In the genomic region with DNA sequence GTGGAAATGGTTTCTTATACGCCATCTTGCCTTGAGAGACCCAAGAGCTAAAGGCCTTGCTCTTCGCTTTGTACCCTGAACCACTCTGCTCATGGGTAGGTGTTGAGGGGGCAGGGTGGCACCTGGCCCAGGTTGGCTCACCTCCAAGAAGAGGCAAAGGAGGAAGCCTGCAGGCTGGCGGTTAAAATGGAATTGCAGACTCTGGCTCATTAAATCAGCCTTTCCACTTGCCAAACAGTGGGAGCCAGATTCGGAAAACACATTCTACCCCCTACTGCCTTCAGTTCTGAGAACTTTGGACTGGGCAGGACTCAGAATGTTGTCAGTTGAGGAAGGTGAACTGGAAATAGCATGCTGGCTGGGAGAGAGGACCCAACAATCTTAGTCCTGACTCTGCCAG, we compare ENCODE assay signal across 11 mouse cellular contexts. TPM values are rescaled to one million over a fixed set of nuclear protein-coding genes. Genes with fewer than 3 reads are reported as not detected.
A peak's percentile ranks its signal among the peaks of the same experiment; 100 is the strongest.
DNase-seq lines count a peak whose midpoint lies in the region; ATAC-seq and TF ChIP-seq lines count a peak whose summit lies in the region.
"Had no signal": no experiment of that assay in that cellular context is flagged by ENCODE, and none has a peak within 500 bp of the region (broad histone marks: within the 10 kb centered on the region; RNA-seq: fewer than 3 reads in every experiment).

No protein-coding gene starts in this region.

- H3K4me3 ChIP-seq in forebrain, embryonic 14.5 days (ENCODE audit: low read depth, low read length): no peak overlapping the region
- H3K4me3 ChIP-seq in forebrain, embryonic 16.5 days (replicated peaks; ENCODE audit: low read length): no peak overlapping the region
- no peak overlapping the region for H3K4me3 ChIP-seq in liver, postnatal 0 days (ENCODE audit: low read depth, low read length)
- no peak overlapping the region for H3K4me3 ChIP-seq in liver, embryonic 11.5 days (ENCODE audit: low read depth, low read length)
- H3K4me3 ChIP-seq: embryonic facial prominence, embryonic 10.5 days; heart, embryonic 13.5 days; midbrain, embryonic 10.5 days had no signal

- H3K4me1 ChIP-seq in forebrain, embryonic 14.5 days (ENCODE audit: control insufficient read depth, insufficient read depth, low read length): no peaks in the 10 kb centered on the region
- no peaks in the 10 kb centered on the region for H3K4me1 ChIP-seq in forebrain, embryonic 16.5 days (replicated peaks; ENCODE audit: control insufficient read depth, insufficient read depth, low read length)
- peaks cover 3% of the 10 kb centered on the region; the same call in 1 of the 2 replicates for H3K4me1 ChIP-seq in liver, postnatal 0 days (ENCODE audit: insufficient read depth)
- H3K4me1 ChIP-seq in liver, embryonic 11.5 days (replicated peaks; ENCODE audit: control insufficient read depth, insufficient read depth, low read length): no peaks in the 10 kb centered on the region
- H3K4me1 ChIP-seq: heart, embryonic 13.5 days had no signal

- H3K9me3 ChIP-seq in forebrain, embryonic 14.5 days (replicated peaks; ENCODE audit: control insufficient read depth, low read length): no peaks in the 10 kb centered on the region
- H3K9me3 ChIP-seq in forebrain, embryonic 16.5 days (ENCODE audit: control insufficient read depth, low read length): no peaks in the 10 kb centered on the region
- H3K9me3 ChIP-seq in liver, postnatal 0 days (ENCODE audit: low read length): no peaks in the 10 kb centered on the region
- no peaks in the 10 kb centered on the region for H3K9me3 ChIP-seq in liver, embryonic 11.5 days (ENCODE audit: control insufficient read depth, low read length)
- H3K9me3 ChIP-seq: embryonic facial prominence, embryonic 10.5 days; heart, embryonic 13.5 days; midbrain, embryonic 10.5 days had no signal

- WGBS in forebrain, embryonic 14.5 days: 69% methylated on average over 4 of the region's 4 CpGs
- WGBS in forebrain, embryonic 16.5 days: 58% methylated on average over 4 of the region's 4 CpGs
- 77% methylated on average over 4 of the region's 4 CpGs for WGBS in liver, postnatal 0 days (ENCODE audit: insufficient replicate concordance)
- WGBS in liver, embryonic 11.5 days: 84% methylated on average over 4 of the region's 4 CpGs

- no peaks in the 10 kb centered on the region for H3K36me3 ChIP-seq in forebrain, embryonic 14.5 days (ENCODE audit: control insufficient read depth, insufficient read depth, low read length)
- H3K36me3 ChIP-seq in forebrain, embryonic 16.5 days (ENCODE audit: control insufficient read depth, insufficient read depth): no peaks in the 10 kb centered on the region
- H3K36me3 ChIP-seq in liver, postnatal 0 days (replicated peaks; ENCODE audit: insufficient read depth, low read length): peaks cover 25% of the 10 kb centered on the region
- peaks cover 4% of the 10 kb centered on the region; the same call in 1 of the 2 replicates for H3K36me3 ChIP-seq in liver, embryonic 11.5 days (ENCODE audit: control insufficient read depth, insufficient read depth, low read length)
- H3K36me3 ChIP-seq: embryonic facial prominence, embryonic 10.5 days had no signal

- no peak overlapping the region for H3K4me2 ChIP-seq in forebrain, embryonic 14.5 days (ENCODE audit: low read length)
- H3K4me2 ChIP-seq in forebrain, embryonic 16.5 days (ENCODE audit: low read length): no peak overlapping the region
- no peak overlapping the region for H3K4me2 ChIP-seq in liver, postnatal 0 days (ENCODE audit: low read depth, low read length)
- H3K4me2 ChIP-seq in liver, embryonic 11.5 days: no peak overlapping the region
- H3K4me2 ChIP-seq: heart, embryonic 13.5 days had no signal

- ATAC-seq in forebrain, embryonic 14.5 days: no peak
- no peak for ATAC-seq in forebrain, embryonic 16.5 days
- peak; percentile 44; the same call in 1 of the 2 replicates for ATAC-seq in liver, postnatal 0 days
- no peak for ATAC-seq in liver, embryonic 11.5 days (replicated peaks; ENCODE audit: low FRiP score)

- peak; percentile 33 for DNase-seq in forebrain, embryonic 14.5 days (ENCODE audit: low spot score)
- DNase-seq in liver, postnatal 0 days: peak; percentile 26
- no peak for DNase-seq in liver, embryonic 11.5 days (ENCODE audit: low spot score)
- peak; percentile 35 for DNase-seq in gastrocnemius, postnatal 25 days
- DNase-seq in left cerebral cortex, postnatal 14 days (ENCODE audit: low spot score in 2 of 2): peak; percentile 18 to 22
- DNase-seq in embryo, embryonic 10 days (ENCODE audit: low spot score): no peak
- DNase-seq in spleen, postnatal 10 days (ENCODE audit: low spot score in 2 of 2): no peak

- no peak for TF ChIP-seq CTCF in liver, postnatal 0 days (IDR thresholded peaks at IDR 0.05; ENCODE audit: low read depth)

- no peak for TF ChIP-seq EP300 in liver, postnatal 0 days (IDR thresholded peaks at IDR 0.05; ENCODE audit: low read depth)

- intact Hi-C loops in left cerebral cortex, postnatal 14 days (cut with DNase I): loop anchor here (5.0 kb wide), 1 partner anchor 37 kb away; no protein-coding TSS in a partner anchor

- no peaks in the 10 kb centered on the region for H3K27me3 ChIP-seq in forebrain, embryonic 14.5 days (replicated peaks; ENCODE audit: control insufficient read depth, insufficient read depth, low read length)
- H3K27me3 ChIP-seq in forebrain, embryonic 16.5 days (replicated peaks; ENCODE audit: control insufficient read depth, insufficient read depth, low read length): no peaks in the 10 kb centered on the region
- H3K27me3 ChIP-seq in liver, postnatal 0 days (ENCODE audit: insufficient read depth, low read length): no peaks in the 10 kb centered on the region
- H3K27me3 ChIP-seq in liver, embryonic 11.5 days (replicated peaks; ENCODE audit: control insufficient read depth, insufficient read depth, low read length): no peaks in the 10 kb centered on the region
- H3K27me3 ChIP-seq: heart, embryonic 13.5 days had no signal

- no peak overlapping the region for H3K9ac ChIP-seq in forebrain, embryonic 14.5 days (ENCODE audit: low read length)
- H3K9ac ChIP-seq in forebrain, embryonic 16.5 days (replicated peaks; ENCODE audit: low read depth, low read length): no peak overlapping the region
- no peak overlapping the region for H3K9ac ChIP-seq in liver, postnatal 0 days (replicated peaks)
- no peak overlapping the region for H3K9ac ChIP-seq in liver, embryonic 11.5 days (ENCODE audit: low read depth, low read length)
- H3K9ac ChIP-seq: heart, embryonic 13.5 days had no signal

- no peak overlapping the region for H3K27ac ChIP-seq in forebrain, embryonic 14.5 days (ENCODE audit: low read depth, low read length)
- H3K27ac ChIP-seq in forebrain, embryonic 16.5 days (ENCODE audit: low read length): no peak overlapping the region
- H3K27ac ChIP-seq in liver, postnatal 0 days (ENCODE audit: low read depth): no peak overlapping the region
- H3K27ac ChIP-seq in liver, embryonic 11.5 days (ENCODE audit: low read depth, low read length): no peak overlapping the region
- H3K27ac ChIP-seq: embryonic facial prominence, embryonic 10.5 days; heart, embryonic 13.5 days; midbrain, embryonic 10.5 days had no signal

RNA-seq across cellular contexts. Expression of gene Gss, which starts 17.9 kb away (rescaled TPM):
- polyA plus RNA-seq in forebrain, embryonic 14.5 days (2014; fragmentation: Nextera tagmentation; extraction: Ambion mirVana): 14.6 and 17.0 TPM in 2 replicates
- 14.1 and 15.0 TPM in 2 replicates for polyA plus RNA-seq in forebrain, embryonic 16.5 days (2015; fragmentation: Nextera tagmentation; extraction: Ambion mirVana)
- 48.9 and 49.3 TPM in 2 replicates for polyA plus RNA-seq in liver, postnatal 0 days (2015; fragmentation: Nextera tagmentation; extraction: Ambion mirVana)
- polyA plus RNA-seq in liver, embryonic 11.5 days (2014; fragmentation: Nextera tagmentation; extraction: Ambion mirVana): 59.7 and 60.5 TPM in 2 replicates
- 1 to 10 TPM; 5.6 to 5.9 TPM for total RNA-seq in gastrocnemius, postnatal 25 days (2021)
- 10 to 100 TPM; 15.8 to 18.3 TPM for total RNA-seq in left cerebral cortex, postnatal 14 days (2021)

RNA-seq across cellular contexts. Expression of gene Myh7b, which starts 36.3 kb away (rescaled TPM):
- polyA plus RNA-seq in forebrain, embryonic 14.5 days (2014; fragmentation: Nextera tagmentation; extraction: Ambion mirVana): 0.08 and 0.35 TPM in 2 replicates
- 0.62 and 0.63 TPM in 2 replicates for polyA plus RNA-seq in forebrain, embryonic 16.5 days (2015; fragmentation: Nextera tagmentation; extraction: Ambion mirVana)
- 0.15 and 0.38 TPM in 2 replicates for polyA plus RNA-seq in liver, postnatal 0 days (2015; fragmentation: Nextera tagmentation; extraction: Ambion mirVana)
- 4.3 and 5.3 TPM in 2 replicates for polyA plus RNA-seq in liver, embryonic 11.5 days (2014; fragmentation: Nextera tagmentation; extraction: Ambion mirVana)
- 1 to 10 TPM in 1 of 2 experiments, under 1 TPM in 1; 0.88 to 5.0 TPM for total RNA-seq in gastrocnemius, postnatal 25 days (2021)
- 1 to 10 TPM; 4.5 to 5.6 TPM for total RNA-seq in left cerebral cortex, postnatal 14 days (2021)

RNA-seq across cellular contexts. Expression of gene Ggt7, which starts 56.7 kb away (rescaled TPM):
- 18.8 and 25.6 TPM in 2 replicates for polyA plus RNA-seq in forebrain, embryonic 14.5 days (2014; fragmentation: Nextera tagmentation; extraction: Ambion mirVana)
- polyA plus RNA-seq in forebrain, embryonic 16.5 days (2015; fragmentation: Nextera tagmentation; extraction: Ambion mirVana): 47.2 and 62.3 TPM in 2 replicates
- 0.22 and 0.25 TPM in 2 replicates for polyA plus RNA-seq in liver, postnatal 0 days (2015; fragmentation: Nextera tagmentation; extraction: Ambion mirVana)
- polyA plus RNA-seq in liver, embryonic 11.5 days (2014; fragmentation: Nextera tagmentation; extraction: Ambion mirVana): 1.0 and 1.3 TPM in 2 replicates
- total RNA-seq in gastrocnemius, postnatal 25 days (2021): under 1 TPM; 0.41 to 0.80 TPM
- 100 to 1,000 TPM; 112 to 120 TPM for total RNA-seq in left cerebral cortex, postnatal 14 days (2021)

RNA-seq across cellular contexts. Expression of gene Acss2, which starts 57.0 kb away (rescaled TPM):
- 17.5 TPM in 2 replicates for polyA plus RNA-seq in forebrain, embryonic 14.5 days (2014; fragmentation: Nextera tagmentation; extraction: Ambion mirVana)
- polyA plus RNA-seq in forebrain, embryonic 16.5 days (2015; fragmentation: Nextera tagmentation; extraction: Ambion mirVana): 22.3 and 22.8 TPM in 2 replicates
- polyA plus RNA-seq in liver, postnatal 0 days (2015; fragmentation: Nextera tagmentation; extraction: Ambion mirVana): 7.5 and 8.2 TPM in 2 replicates
- polyA plus RNA-seq in liver, embryonic 11.5 days (2014; fragmentation: Nextera tagmentation; extraction: Ambion mirVana): 27.7 and 28.5 TPM in 2 replicates
- total RNA-seq in gastrocnemius, postnatal 25 days (2021): 10 to 100 TPM; 27.0 to 31.2 TPM
- 10 to 100 TPM; 46.6 to 52.7 TPM for total RNA-seq in left cerebral cortex, postnatal 14 days (2021)

Comparison
In these comparisons a context has a peak if more than half of its experiments do, and no peak if none do; other contexts are left out.
1. DNase-seq: peak in forebrain, embryonic 14.5 days (single experiment), liver, postnatal 0 days (single experiment), gastrocnemius, postnatal 25 days (single experiment) and left cerebral cortex, postnatal 14 days (2 of 2); none in liver, embryonic 11.5 days (single experiment), embryo, embryonic 10 days (single experiment) and spleen, postnatal 10 days (0 of 2).